Mouse (Mus musculus) T-cell, adult 2 months (primary cell): Measurements from ENCODE around the gene Slc10a4.

Source experiments
- DNase-seq: peaks from one replicate; pipeline ENCODE4 v3.0.0; 2022; ENCODE audit warnings: low spot score

Gene Slc10a4

DNA sequence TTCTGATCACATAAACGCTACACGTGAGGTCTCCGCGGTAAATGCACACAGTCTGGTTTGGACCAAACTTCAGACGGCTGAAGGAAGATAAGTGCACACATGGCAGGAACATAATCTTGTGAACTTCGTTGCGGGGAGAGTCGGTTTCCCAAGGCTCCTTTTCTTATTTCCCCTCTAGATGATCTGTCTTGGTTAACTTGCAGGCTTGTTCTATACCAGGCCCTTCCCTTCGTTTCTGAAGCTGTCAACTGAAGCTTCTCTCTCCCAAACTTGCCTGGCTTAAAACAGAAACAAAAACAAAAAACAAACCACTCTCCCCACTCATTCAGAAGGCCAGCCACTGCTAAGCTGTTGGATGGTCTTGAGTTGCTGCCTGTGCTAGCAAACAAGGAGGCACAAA, 8.1 kb downstream of the Slc10a4 start:
- DNase-seq, result no peak

DNA sequence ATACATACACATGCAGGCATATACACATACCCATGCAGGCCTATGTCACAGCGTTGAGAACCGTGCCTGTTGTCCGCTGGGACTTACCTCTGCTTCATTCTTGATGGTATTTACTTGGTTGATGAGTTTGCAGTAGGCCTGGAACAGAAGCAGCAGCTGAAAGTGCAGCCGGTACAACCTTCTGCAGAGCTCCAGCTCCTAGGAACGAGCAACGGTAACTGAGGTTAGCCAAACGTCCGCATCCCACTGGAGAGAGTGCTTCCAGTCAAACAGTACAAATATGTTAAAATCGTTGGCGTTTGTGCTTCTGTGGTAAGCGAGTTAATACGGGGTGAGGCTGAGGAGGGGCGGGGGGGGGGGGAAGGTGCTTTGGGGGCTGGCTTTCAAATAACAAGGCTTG, 17.1 kb downstream of the Slc10a4 start:
- no peak for DNase-seq

DNA sequence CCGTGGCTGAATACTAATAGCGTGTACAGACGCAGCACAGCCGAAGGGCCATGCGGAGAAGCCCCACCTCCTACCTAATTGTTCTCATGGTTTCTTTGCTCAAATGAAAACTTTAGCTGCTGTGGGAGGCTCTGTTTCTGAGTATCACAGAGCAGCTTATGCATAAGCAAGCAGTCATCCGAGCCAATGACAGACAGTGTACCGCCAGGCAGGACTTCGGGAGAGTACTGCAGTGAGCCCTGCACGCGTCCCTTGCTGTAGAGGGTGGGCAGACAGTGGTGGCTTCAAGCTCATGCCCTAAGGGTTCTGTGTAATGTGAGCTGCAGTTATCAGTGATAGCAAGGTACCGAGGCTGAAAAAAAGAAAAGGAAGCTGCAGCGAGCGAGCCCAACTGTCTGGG, 22.0 kb downstream of the Slc10a4 start:
- no peak for DNase-seq

- no peak for DNase-seq
These were observed 25.8 kb downstream of the Slc10a4 start for GRCm38 (mm10) chr5:73032481-73032880.

GRCm38 (mm10) chr5:73044055-73044454, 37.4 kb downstream of the Slc10a4 start:
- DNase-seq, result no peak

GRCm38 (mm10) chr5:73047651-73048245, 41.1 kb downstream of the Slc10a4 start:
- DNase-seq, result no peak

GRCm38 (mm10) chr5:73053933-73054332, 47.2 kb downstream of the Slc10a4 start:
- DNase-seq, result no peak

DNA sequence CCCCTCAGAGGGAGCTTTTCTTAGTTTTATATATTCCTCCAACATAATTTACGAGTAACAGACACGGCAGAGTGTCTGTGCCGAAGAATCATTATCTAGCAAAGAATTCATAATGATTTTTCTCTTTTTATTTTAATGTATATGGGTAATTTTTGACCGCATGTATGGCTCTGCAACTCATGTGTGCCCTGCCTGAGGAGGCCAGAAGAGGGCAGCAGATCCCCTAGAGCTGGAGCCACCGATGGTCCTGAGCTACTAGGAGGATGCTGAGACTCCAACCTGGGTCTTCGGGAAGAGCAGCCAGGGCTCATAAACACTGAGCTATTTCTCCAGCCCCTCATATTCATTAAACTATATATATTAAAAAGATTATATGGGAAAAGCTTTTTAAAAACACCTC, 49.8 kb downstream of the Slc10a4 start:
- no peak for DNase-seq

DNA sequence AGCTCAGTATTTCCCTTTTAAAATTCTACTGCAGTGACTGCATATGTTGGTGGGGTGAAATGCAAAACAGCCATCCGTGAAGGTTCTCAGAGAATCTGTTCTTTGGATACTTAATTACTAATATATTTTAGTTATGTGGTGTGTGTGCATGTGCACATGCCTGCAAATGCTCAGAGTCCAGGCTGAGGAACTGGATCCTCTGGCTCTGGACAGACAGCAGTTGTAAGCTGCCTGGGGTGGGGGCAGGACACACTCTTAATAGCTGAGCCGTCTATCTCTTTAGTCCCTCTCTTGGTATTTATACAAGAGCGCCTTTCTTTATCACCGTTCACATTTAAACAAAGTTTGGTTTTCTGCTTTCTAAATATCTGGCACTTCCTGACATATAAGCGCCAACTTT, 50.3 kb downstream of the Slc10a4 start:
- DNase-seq, result no peak

DNA sequence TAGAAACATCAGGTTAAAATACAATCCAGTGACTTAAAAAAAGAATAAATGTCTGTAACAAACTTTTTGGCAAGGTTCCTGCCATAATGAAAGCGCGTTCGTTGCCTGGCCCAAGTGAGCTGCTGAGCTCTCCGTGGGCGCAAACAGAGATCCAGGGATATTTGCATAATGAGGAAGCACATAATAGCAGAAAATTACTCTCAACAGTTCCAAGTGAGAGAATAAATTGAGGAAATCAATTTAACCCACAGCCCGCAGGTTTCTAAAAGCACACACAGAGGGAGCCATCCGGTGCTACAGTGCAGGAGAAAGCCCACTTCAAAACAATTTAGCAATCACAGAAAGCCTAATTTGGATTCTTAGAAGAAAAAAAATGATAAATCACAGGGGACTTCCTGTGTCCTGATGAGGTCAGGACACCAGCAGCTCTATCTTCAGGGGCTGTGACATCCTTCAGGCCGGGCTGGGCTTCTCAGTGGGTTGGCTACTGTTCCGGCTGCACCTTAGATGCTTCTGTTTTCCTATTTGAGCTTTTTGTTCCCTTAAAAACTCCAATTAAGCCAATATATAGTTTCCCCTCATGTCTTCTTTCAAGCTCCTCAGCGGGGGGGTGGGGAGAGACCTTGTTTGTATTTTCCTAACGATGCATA, 54.9 kb downstream of the Slc10a4 start:
- DNase-seq, result no peak
